Mouse (Mus musculus): ENCODE data around the gene Wwtr1. TPM values are rescaled to one million over a fixed set of nuclear protein-coding genes. Genes with fewer than 3 reads are reported as not detected.

Gene Wwtr1
- polyA plus RNA-seq, 1 experiment from 2014 or later: 26.3 TPM

- H3K4me3 ChIP-seq (ENCODE audit: low read depth, low read length): no peak overlapping the region
- H3K4me2 ChIP-seq (replicated peaks; ENCODE audit: low read depth, low read length): peak overlapping the region; percentile 76
- H3K27ac ChIP-seq (ENCODE audit: low read length): no peak overlapping the region
- peaks cover 12% of the 10 kb centered on the region for H3K4me1 ChIP-seq (ENCODE audit: control insufficient read depth, insufficient read depth, low read length)
- no peak overlapping the region for H3K9ac ChIP-seq (replicated peaks; ENCODE audit: low read depth, low read length)
- H3K27me3 ChIP-seq (ENCODE audit: control insufficient read depth, insufficient read depth, low read length): no peaks in the 10 kb centered on the region
- no peaks in the 10 kb centered on the region for H3K9me3 ChIP-seq (ENCODE audit: control insufficient read depth, low read depth, low read length)
- peaks cover 7% of the 10 kb centered on the region for H3K36me3 ChIP-seq (ENCODE audit: control insufficient read depth, insufficient read depth, low read length)
- 61% methylated on average over 6 of the region's 6 CpGs for WGBS
- ATAC-seq (ENCODE audit: insufficient number of reproducible peaks, insufficient read depth, low FRiP score, low read depth): no peak
Observed at GRCm38 (mm10) chr3:57572331-57572975, 3.3 kb downstream of the Wwtr1 start.

- Histone ChIP-seq H3K4me1 (ENCODE audit: control insufficient read depth, insufficient read depth, low read length) (no peaks in the 10 kb centered on the region), H3K27ac (ENCODE audit: low read length) (no peak overlapping the region), H3K4me2 (replicated peaks; ENCODE audit: low read depth, low read length) (no peak overlapping the region), H3K27me3 (ENCODE audit: control insufficient read depth, insufficient read depth, low read length) (no peaks in the 10 kb centered on the region), H3K4me3 (ENCODE audit: low read depth, low read length) (no peak overlapping the region), H3K36me3 (ENCODE audit: control insufficient read depth, insufficient read depth, low read length) (peaks cover 7% of the 10 kb centered on the region), H3K9ac (replicated peaks; ENCODE audit: low read depth, low read length) (no peak overlapping the region), H3K9me3 (ENCODE audit: control insufficient read depth, low read depth, low read length) (no peaks in the 10 kb centered on the region)
- ATAC-seq (ENCODE audit: insufficient number of reproducible peaks, insufficient read depth, low FRiP score, low read depth): no peak
- WGBS: 75% methylated on average over 5 of the region's 5 CpGs
Observed at GRCm38 (mm10) chr3:57566655-57567054, 9.1 kb downstream of the Wwtr1 start.

- Histone ChIP-seq H3K9ac (replicated peaks; ENCODE audit: low read depth, low read length) (no peak overlapping the region), H3K36me3 (ENCODE audit: control insufficient read depth, insufficient read depth, low read length) (no peaks in the 10 kb centered on the region; the same call in 1 of the 2 replicates), H3K27me3 (ENCODE audit: control insufficient read depth, insufficient read depth, low read length) (no peaks in the 10 kb centered on the region), H3K9me3 (ENCODE audit: control insufficient read depth, low read depth, low read length) (no peaks in the 10 kb centered on the region), H3K4me2 (replicated peaks; ENCODE audit: low read depth, low read length) (no peak overlapping the region), H3K4me3 (ENCODE audit: low read depth, low read length) (no peak overlapping the region), H3K27ac (ENCODE audit: low read length) (no peak overlapping the region), H3K4me1 (ENCODE audit: control insufficient read depth, insufficient read depth, low read length) (no peaks in the 10 kb centered on the region)
- 68% methylated on average over 5 of the region's 5 CpGs for WGBS
- ATAC-seq (ENCODE audit: insufficient number of reproducible peaks, insufficient read depth, low FRiP score, low read depth): no peak
Observed at GRCm38 (mm10) chr3:57563627-57564026, 12.1 kb downstream of the Wwtr1 start.

GRCm38 (mm10) chr3:57562996-57563506, 12.7 kb downstream of the Wwtr1 start:
- no peaks in the 10 kb centered on the region for H3K4me1 ChIP-seq (ENCODE audit: control insufficient read depth, insufficient read depth, low read length)
- H3K4me3 ChIP-seq (ENCODE audit: low read depth, low read length): no peak overlapping the region
- ATAC-seq (ENCODE audit: insufficient number of reproducible peaks, insufficient read depth, low FRiP score, low read depth): no peak
- H3K9ac ChIP-seq (replicated peaks; ENCODE audit: low read depth, low read length): no peak overlapping the region
- H3K36me3 ChIP-seq (ENCODE audit: control insufficient read depth, insufficient read depth, low read length): no peaks in the 10 kb centered on the region; the same call in 1 of the 2 replicates
- no peaks in the 10 kb centered on the region for H3K27me3 ChIP-seq (ENCODE audit: control insufficient read depth, insufficient read depth, low read length)
- H3K27ac ChIP-seq (ENCODE audit: low read length): no peak overlapping the region
- H3K9me3 ChIP-seq (ENCODE audit: control insufficient read depth, low read depth, low read length): no peaks in the 10 kb centered on the region
- no peak overlapping the region for H3K4me2 ChIP-seq (replicated peaks; ENCODE audit: low read depth, low read length)
- WGBS: 78% methylated on average over 6 of the region's 6 CpGs

GRCm38 (mm10) chr3:57558761-57559160, 16.9 kb downstream of the Wwtr1 start:
- no peaks in the 10 kb centered on the region; the same call in 1 of the 2 replicates for H3K36me3 ChIP-seq (ENCODE audit: control insufficient read depth, insufficient read depth, low read length)
- H3K9ac ChIP-seq (replicated peaks; ENCODE audit: low read depth, low read length): no peak overlapping the region
- no peak for ATAC-seq (ENCODE audit: insufficient number of reproducible peaks, insufficient read depth, low FRiP score, low read depth)

GRCm38 (mm10) chr3:57557408-57557807, 18.3 kb downstream of the Wwtr1 start:
- Histone ChIP-seq H3K4me2 (replicated peaks; ENCODE audit: low read depth, low read length) (no peak overlapping the region), H3K36me3 (ENCODE audit: control insufficient read depth, insufficient read depth, low read length) (no peaks in the 10 kb centered on the region; the same call in 1 of the 2 replicates), H3K4me3 (ENCODE audit: low read depth, low read length) (no peak overlapping the region), H3K9me3 (ENCODE audit: control insufficient read depth, low read depth, low read length) (no peaks in the 10 kb centered on the region), H3K27me3 (ENCODE audit: control insufficient read depth, insufficient read depth, low read length) (no peaks in the 10 kb centered on the region), H3K9ac (replicated peaks; ENCODE audit: low read depth, low read length) (no peak overlapping the region), H3K27ac (ENCODE audit: low read length) (no peak overlapping the region), H3K4me1 (ENCODE audit: control insufficient read depth, insufficient read depth, low read length) (no peaks in the 10 kb centered on the region)
- ATAC-seq (ENCODE audit: insufficient number of reproducible peaks, insufficient read depth, low FRiP score, low read depth): no peak
- 94% methylated on average over 4 of the region's 4 CpGs for WGBS

More at GRCm38 (mm10) chr3:57558761-57559160, 16.9 kb downstream of the Wwtr1 start:
- Histone ChIP-seq H3K27me3 (ENCODE audit: control insufficient read depth, insufficient read depth, low read length) (no peaks in the 10 kb centered on the region), H3K4me1 (ENCODE audit: control insufficient read depth, insufficient read depth, low read length) (no peaks in the 10 kb centered on the region), H3K4me2 (replicated peaks; ENCODE audit: low read depth, low read length) (no peak overlapping the region), H3K27ac (ENCODE audit: low read length) (no peak overlapping the region), H3K4me3 (ENCODE audit: low read depth, low read length) (no peak overlapping the region), H3K9me3 (ENCODE audit: control insufficient read depth, low read depth, low read length) (no peaks in the 10 kb centered on the region)
- WGBS: 92% methylated on average over 6 of the region's 6 CpGs

- Histone ChIP-seq H3K27ac (ENCODE audit: low read length) (no peak overlapping the region), H3K9me3 (ENCODE audit: control insufficient read depth, low read depth, low read length) (no peaks in the 10 kb centered on the region), H3K4me1 (ENCODE audit: control insufficient read depth, insufficient read depth, low read length) (no peaks in the 10 kb centered on the region), H3K27me3 (ENCODE audit: control insufficient read depth, insufficient read depth, low read length) (no peaks in the 10 kb centered on the region), H3K4me3 (ENCODE audit: low read depth, low read length) (no peak overlapping the region), H3K36me3 (ENCODE audit: control insufficient read depth, insufficient read depth, low read length) (no peaks in the 10 kb centered on the region), H3K4me2 (replicated peaks; ENCODE audit: low read depth, low read length) (no peak overlapping the region), H3K9ac (replicated peaks; ENCODE audit: low read depth, low read length) (no peak overlapping the region)
- 59% methylated on average over 3 of the region's 3 CpGs for WGBS
- no peak for ATAC-seq (ENCODE audit: insufficient number of reproducible peaks, insufficient read depth, low FRiP score, low read depth)
Observed at GRCm38 (mm10) chr3:57555560-57555959, 20.1 kb downstream of the Wwtr1 start.

GRCm38 (mm10) chr3:57554890-57555239, 20.8 kb downstream of the Wwtr1 start:
- Histone ChIP-seq H3K27ac (ENCODE audit: low read length) (no peak overlapping the region), H3K4me3 (ENCODE audit: low read depth, low read length) (no peak overlapping the region), H3K4me1 (ENCODE audit: control insufficient read depth, insufficient read depth, low read length) (no peaks in the 10 kb centered on the region), H3K36me3 (ENCODE audit: control insufficient read depth, insufficient read depth, low read length) (no peaks in the 10 kb centered on the region), H3K4me2 (replicated peaks; ENCODE audit: low read depth, low read length) (no peak overlapping the region), H3K27me3 (ENCODE audit: control insufficient read depth, insufficient read depth, low read length) (no peaks in the 10 kb centered on the region), H3K9me3 (ENCODE audit: control insufficient read depth, low read depth, low read length) (no peaks in the 10 kb centered on the region), H3K9ac (replicated peaks; ENCODE audit: low read depth, low read length) (no peak overlapping the region)
- WGBS: 73% methylated on average over 3 of the region's 3 CpGs
- ATAC-seq (ENCODE audit: insufficient number of reproducible peaks, insufficient read depth, low FRiP score, low read depth): no peak
